Mouse (Mus musculus) embryonic facial prominence, embryonic 14.5 days (tissue): ENCODE results near the gene Otulin. TPM values are rescaled to one million over a fixed set of nuclear protein-coding genes. Genes with fewer than 3 reads are reported as not detected.

Experiments
- ATAC-seq: fragments of 200-750 bp; cut with Nextera tagmentation; 2 replicates; pipeline ENCODE4 v1.8.0; 2017; ENCODE audit warnings: low read depth, moderate number of reproducible peaks, moderate TSS enrichment
- DNase-seq: peaks from one replicate; pipeline ENCODE4 v3.0.0-alpha.2; 2015; ENCODE audit warnings: low spot score
- H3K27ac ChIP-seq: fragments of 300-500 bp; sonication (generic); replicated peaks from 2 replicates; pipeline ENCODE4 v1.5.1; 2014; ENCODE audit warnings: low read depth, mild to moderate bottlenecking, low read length, moderate library complexity
- H3K27me3 ChIP-seq: fragments of 300-500 bp; sonication (generic); replicated peaks from 2 replicates; pipeline ENCODE4 v1.6.1; 2014; ENCODE audit warnings: low read length; ENCODE audit not compliant: control insufficient read depth, insufficient read depth
- H3K36me3 ChIP-seq: fragments of 300-500 bp; sonication (generic); 2 replicates; pipeline ENCODE4 v1.6.1; 2014; ENCODE audit warnings: low read length, mixed read lengths; ENCODE audit not compliant: control insufficient read depth, insufficient read depth
- H3K4me1 ChIP-seq: fragments of 300-500 bp; sonication (generic); 2 replicates; pipeline ENCODE4 v1.6.1; 2014; ENCODE audit warnings: antibody characterized with exemption, low read length; ENCODE audit not compliant: control insufficient read depth, insufficient read depth
- H3K4me2 ChIP-seq: fragments of 300-500 bp; sonication (generic); 2 replicates; pipeline ENCODE4 v1.6.1; 2014; ENCODE audit warnings: low read depth, mild to moderate bottlenecking, low read length, moderate library complexity, mixed read lengths
- H3K4me3 ChIP-seq: fragments of 300-500 bp; sonication (generic); 2 replicates; pipeline ENCODE4 v1.5.1; 2014; ENCODE audit warnings: low read depth, mild to moderate bottlenecking, low read length
- H3K9ac ChIP-seq: fragments of 300-500 bp; sonication (generic); 2 replicates; pipeline ENCODE4 v1.6.1; 2014; ENCODE audit warnings: low read depth, mild to moderate bottlenecking, low read length, moderate library complexity, mixed read lengths
- H3K9me3 ChIP-seq: fragments of 300-500 bp; sonication (generic); 2 replicates; pipeline ENCODE4 v1.6.1; 2016; ENCODE audit warnings: low read length; ENCODE audit not compliant: control insufficient read depth
- WGBS: fragments of 180-500 bp; shearing (Covaris S2); extraction: QIAGEN DNeasy Blood & Tissue Kit; methylation state at CpG from one replicate; pipeline ENCODE4 v1.1.7; 2014; 5-methylcytosine and 5-hydroxymethylcytosine counted together
- polyA plus RNA-seq: library from polyadenylated mRNA; unstranded; fragments of >200 nt; fragmentation: Nextera tagmentation; extraction: Ambion mirVana; gene quantifications from 2 replicates; pipeline ENCODE4 v1.2.1, GENCODE M21; 2014

The Otulin gene
- polyA plus RNA-seq, 1 experiment from 2014 or later, result 39.7 TPM

GRCm38 (mm10) chr15:27664126-27664525, 33.6 kb upstream of the Otulin start:
- no peak overlapping the region for H3K27ac ChIP-seq
- DNase-seq (no peak), ATAC-seq (no peak)
- WGBS, result 89% methylated on average over 9 of the region's 9 CpGs
- H3K27me3 ChIP-seq, result no peaks in the 10 kb centered on the region
- no peak overlapping the region for H3K9ac ChIP-seq
- no peak overlapping the region for H3K4me2 ChIP-seq
- no peaks in the 10 kb centered on the region for H3K9me3 ChIP-seq
- peaks cover 8% of the 10 kb centered on the region; the same call in 1 of the 2 replicates for H3K36me3 ChIP-seq
- no peak overlapping the region for H3K4me3 ChIP-seq
- peaks cover 3% of the 10 kb centered on the region; the same call in 1 of the 2 replicates for H3K4me1 ChIP-seq

GRCm38 (mm10) chr15:27662699-27663098, 32.2 kb upstream of the Otulin start:
- WGBS, result 52% methylated on average over 1 of the region's 1 CpGs
- DNase-seq, result no peak

GRCm38 (mm10) chr15:27661696-27662095, 31.2 kb upstream of the Otulin start:
- Histone ChIP-seq H3K4me3 (no peak overlapping the region), H3K4me2 (no peak overlapping the region), H3K36me3 (peaks cover 8% of the 10 kb centered on the region; the same call in 1 of the 2 replicates), H3K9ac (no peak overlapping the region), H3K27me3 (no peaks in the 10 kb centered on the region), H3K4me1 (peaks cover 3% of the 10 kb centered on the region; the same call in 1 of the 2 replicates), H3K27ac (no peak overlapping the region), H3K9me3 (no peaks in the 10 kb centered on the region)
- no peak for ATAC-seq
- DNase-seq, result no peak
- 88% methylated on average over 6 of the region's 6 CpGs for WGBS

More at GRCm38 (mm10) chr15:27662699-27663098, 32.2 kb upstream of the Otulin start:
- Histone ChIP-seq H3K4me1 (peaks cover 3% of the 10 kb centered on the region; the same call in 1 of the 2 replicates), H3K4me2 (no peak overlapping the region), H3K4me3 (no peak overlapping the region), H3K27ac (no peak overlapping the region), H3K36me3 (peaks cover 8% of the 10 kb centered on the region; the same call in 1 of the 2 replicates), H3K9ac (no peak overlapping the region), H3K27me3 (no peaks in the 10 kb centered on the region), H3K9me3 (no peaks in the 10 kb centered on the region)
- no peak for ATAC-seq

- Histone ChIP-seq H3K27ac (no peak overlapping the region), H3K4me3 (no peak overlapping the region), H3K9ac (no peak overlapping the region), H3K27me3 (no peaks in the 10 kb centered on the region), H3K9me3 (no peaks in the 10 kb centered on the region), H3K4me2 (peak overlapping the region; percentile 32), H3K4me1 (peaks cover 3% of the 10 kb centered on the region; the same call in 1 of the 2 replicates), H3K36me3 (peaks cover 8% of the 10 kb centered on the region; the same call in 1 of the 2 replicates)
- WGBS, result 32% methylated on average over 17 of the region's 17 CpGs
- ATAC-seq, result peak; percentile 81; the same call in 1 of the 2 replicates
- DNase-seq, result peak; percentile 91
Observed at GRCm38 (mm10) chr15:27659592-27660244, 29.2 kb upstream of the Otulin start.

- Histone ChIP-seq H3K4me1 (peaks cover 3% of the 10 kb centered on the region; the same call in 1 of the 2 replicates), H3K9me3 (no peaks in the 10 kb centered on the region), H3K9ac (no peak overlapping the region), H3K4me2 (no peak overlapping the region), H3K27me3 (no peaks in the 10 kb centered on the region), H3K36me3 (peaks cover 8% of the 10 kb centered on the region; the same call in 1 of the 2 replicates), H3K4me3 (no peak overlapping the region), H3K27ac (no peak overlapping the region)
- no peak for DNase-seq
- WGBS, result 86% methylated on average over 5 of the region's 5 CpGs
- no peak for ATAC-seq
Observed at GRCm38 (mm10) chr15:27659143-27659542, 28.6 kb upstream of the Otulin start.

- Histone ChIP-seq H3K9ac (no peak overlapping the region), H3K4me1 (peaks cover 3% of the 10 kb centered on the region; the same call in 1 of the 2 replicates), H3K27me3 (no peaks in the 10 kb centered on the region), H3K4me3 (no peak overlapping the region), H3K4me2 (no peak overlapping the region), H3K36me3 (peaks cover 1% of the 10 kb centered on the region; the same call in 1 of the 2 replicates), H3K27ac (no peak overlapping the region), H3K9me3 (no peaks in the 10 kb centered on the region)
- ATAC-seq (no peak), DNase-seq (no peak)
- WGBS, result 91% methylated on average over 4 of the region's 4 CpGs
Observed at GRCm38 (mm10) chr15:27658356-27658755, 27.9 kb upstream of the Otulin start.

- H3K9ac ChIP-seq, result no peak overlapping the region
- no peaks in the 10 kb centered on the region for H3K9me3 ChIP-seq
- 93% methylated on average over 10 of the region's 10 CpGs for WGBS
- no peaks in the 10 kb centered on the region for H3K27me3 ChIP-seq
- H3K27ac ChIP-seq, result no peak overlapping the region
- no peak overlapping the region for H3K4me2 ChIP-seq
- peaks cover 3% of the 10 kb centered on the region; the same call in 1 of the 2 replicates for H3K4me1 ChIP-seq
- no peak overlapping the region for H3K4me3 ChIP-seq
- no peak for DNase-seq
- no peaks in the 10 kb centered on the region for H3K36me3 ChIP-seq
- ATAC-seq, result no peak
Observed at GRCm38 (mm10) chr15:27657866-27658265, 27.4 kb upstream of the Otulin start.

GRCm38 (mm10) chr15:27656626-27657025, 26.1 kb upstream of the Otulin start:
- H3K4me1 ChIP-seq, result peaks cover 3% of the 10 kb centered on the region; the same call in 1 of the 2 replicates
- DNase-seq, result no peak

More at GRCm38 (mm10) chr15:27656626-27657025, 26.1 kb upstream of the Otulin start:
- H3K9me3 ChIP-seq, result no peaks in the 10 kb centered on the region
- ATAC-seq, result no peak
- H3K36me3 ChIP-seq, result no peaks in the 10 kb centered on the region
- no peak overlapping the region for H3K4me3 ChIP-seq
- 83% methylated on average over 9 of the region's 9 CpGs for WGBS
- no peak overlapping the region for H3K9ac ChIP-seq
- H3K4me2 ChIP-seq, result no peak overlapping the region
- H3K27ac ChIP-seq, result no peak overlapping the region
- H3K27me3 ChIP-seq, result no peaks in the 10 kb centered on the region
